Mouse (Mus musculus): ENCODE data around the gene Xylb. TPM values are rescaled to one million over a fixed set of nuclear protein-coding genes. Genes with fewer than 3 reads are reported as not detected.
A peak's percentile ranks its signal among the peaks of the same experiment; 100 is the strongest.

The Xylb gene
- 2.2 and 2.4 TPM in 2 replicates for polyA plus RNA-seq (2014; fragmentation: Nextera tagmentation; extraction: Ambion mirVana)

GRCm38 (mm10) chr9:119357331-119358057 is at the start of gene Xylb:
TSS of gene Xylb (plus strand) at chr9:119357381.
- no peaks in the 10 kb centered on the region for H3K36me3 ChIP-seq (ENCODE audit: control insufficient read depth, insufficient read depth, low read length)
- H3K4me3 ChIP-seq (ENCODE audit: low read depth, low read length) = peak within 1 kb of the TSS; percentile 59
- H3K9me3 ChIP-seq (replicated peaks; ENCODE audit: control insufficient read depth, low read length) = no peaks in the 10 kb centered on the region
- H3K27ac ChIP-seq (ENCODE audit: low read depth, low read length) = no peak within 1 kb of the TSS
- H3K27me3 ChIP-seq (ENCODE audit: control insufficient read depth, insufficient read depth, low read length) = peaks cover 2% of the 10 kb centered on the region; the same call in 1 of the 2 replicates
- H3K4me2 ChIP-seq = peak within 1 kb of the TSS; percentile 97
- no peaks in the 10 kb centered on the region for H3K4me1 ChIP-seq (ENCODE audit: control insufficient read depth, insufficient read depth, low read length)
- peak; percentile 84 for ATAC-seq (replicated peaks; ENCODE audit: insufficient number of reproducible peaks, low FRiP score, low TSS enrichment)
- WGBS (ENCODE audit: insufficient replicate concordance) = 3% methylated on average over 65 of the region's 65 CpGs
- H3K9ac ChIP-seq (ENCODE audit: low read depth, low read length) = peak within 1 kb of the TSS; percentile 66

GRCm38 (mm10) chr9:119309067-119309466 is 48.1 kb upstream of the Xylb start:
- H3K36me3 ChIP-seq (ENCODE audit: control insufficient read depth, insufficient read depth, low read length) = no peaks in the 10 kb centered on the region
- no peak overlapping the region for H3K4me2 ChIP-seq
- no peaks in the 10 kb centered on the region for H3K27me3 ChIP-seq (ENCODE audit: control insufficient read depth, insufficient read depth, low read length)
- no peaks in the 10 kb centered on the region for H3K9me3 ChIP-seq (replicated peaks; ENCODE audit: control insufficient read depth, low read length)
- H3K4me3 ChIP-seq (ENCODE audit: low read depth, low read length) = no peak overlapping the region
- H3K4me1 ChIP-seq (ENCODE audit: control insufficient read depth, insufficient read depth, low read length) = peaks cover 9% of the 10 kb centered on the region; the same call in 1 of the 2 replicates
- H3K9ac ChIP-seq (ENCODE audit: low read depth, low read length) = no peak overlapping the region
- no peak overlapping the region for H3K27ac ChIP-seq (ENCODE audit: low read depth, low read length)
- ATAC-seq (replicated peaks; ENCODE audit: insufficient number of reproducible peaks, low FRiP score, low TSS enrichment) = no peak
- 92% methylated on average over 1 of the region's 1 CpGs for WGBS (ENCODE audit: insufficient replicate concordance)

GRCm38 (mm10) chr9:119313096-119313495 is 44.1 kb upstream of the Xylb start:
- no peak for ATAC-seq (replicated peaks; ENCODE audit: insufficient number of reproducible peaks, low FRiP score, low TSS enrichment)
- Histone ChIP-seq H3K27ac (ENCODE audit: low read depth, low read length) (no peak overlapping the region), H3K4me3 (ENCODE audit: low read depth, low read length) (no peak overlapping the region), H3K4me1 (ENCODE audit: control insufficient read depth, insufficient read depth, low read length) (peaks cover 9% of the 10 kb centered on the region; the same call in 1 of the 2 replicates), H3K4me2 (no peak overlapping the region), H3K9ac (ENCODE audit: low read depth, low read length) (no peak overlapping the region), H3K9me3 (replicated peaks; ENCODE audit: control insufficient read depth, low read length) (no peaks in the 10 kb centered on the region), H3K27me3 (ENCODE audit: control insufficient read depth, insufficient read depth, low read length) (no peaks in the 10 kb centered on the region), H3K36me3 (ENCODE audit: control insufficient read depth, insufficient read depth, low read length) (no peaks in the 10 kb centered on the region)
- WGBS (ENCODE audit: insufficient replicate concordance) = 84% methylated on average over 10 of the region's 10 CpGs

GRCm38 (mm10) chr9:119318891-119319290 is 38.3 kb upstream of the Xylb start:
- H3K4me1 ChIP-seq (ENCODE audit: control insufficient read depth, insufficient read depth, low read length) = peaks cover 10% of the 10 kb centered on the region; the same call in 1 of the 2 replicates
- no peaks in the 10 kb centered on the region for H3K9me3 ChIP-seq (replicated peaks; ENCODE audit: control insufficient read depth, low read length)
- H3K4me2 ChIP-seq = no peak overlapping the region
- no peak for ATAC-seq (replicated peaks; ENCODE audit: insufficient number of reproducible peaks, low FRiP score, low TSS enrichment)
- no peak overlapping the region for H3K9ac ChIP-seq (ENCODE audit: low read depth, low read length)
- WGBS (ENCODE audit: insufficient replicate concordance) = 88% methylated on average over 1 of the region's 1 CpGs
- H3K36me3 ChIP-seq (ENCODE audit: control insufficient read depth, insufficient read depth, low read length) = no peaks in the 10 kb centered on the region
- no peak overlapping the region for H3K4me3 ChIP-seq (ENCODE audit: low read depth, low read length)
- H3K27me3 ChIP-seq (ENCODE audit: control insufficient read depth, insufficient read depth, low read length) = no peaks in the 10 kb centered on the region
- no peak overlapping the region for H3K27ac ChIP-seq (ENCODE audit: low read depth, low read length)

- H3K9me3 ChIP-seq (replicated peaks; ENCODE audit: control insufficient read depth, low read length) = no peaks in the 10 kb centered on the region
- no peak overlapping the region for H3K27ac ChIP-seq (ENCODE audit: low read depth, low read length)
- H3K36me3 ChIP-seq (ENCODE audit: control insufficient read depth, insufficient read depth, low read length) = no peaks in the 10 kb centered on the region
- peak overlapping the region; percentile 92 for H3K4me2 ChIP-seq
- no peaks in the 10 kb centered on the region for H3K27me3 ChIP-seq (ENCODE audit: control insufficient read depth, insufficient read depth, low read length)
- 71% methylated on average over 7 of the region's 7 CpGs for WGBS (ENCODE audit: insufficient replicate concordance)
- no peak overlapping the region for H3K9ac ChIP-seq (ENCODE audit: low read depth, low read length)
- peaks cover 10% of the 10 kb centered on the region; the same call in 1 of the 2 replicates for H3K4me1 ChIP-seq (ENCODE audit: control insufficient read depth, insufficient read depth, low read length)
- no peak overlapping the region for H3K4me3 ChIP-seq (ENCODE audit: low read depth, low read length)
- ATAC-seq (replicated peaks; ENCODE audit: insufficient number of reproducible peaks, low FRiP score, low TSS enrichment) = no peak
Observed at GRCm38 (mm10) chr9:119320446-119320845, 36.7 kb upstream of the Xylb start.

GRCm38 (mm10) chr9:119320946-119321345 is 36.2 kb upstream of the Xylb start:
- 9% methylated on average over 7 of the region's 7 CpGs for WGBS (ENCODE audit: insufficient replicate concordance)
- no peak for ATAC-seq (replicated peaks; ENCODE audit: insufficient number of reproducible peaks, low FRiP score, low TSS enrichment)
- Histone ChIP-seq H3K4me2 (peak overlapping the region; percentile 92), H3K27ac (ENCODE audit: low read depth, low read length) (no peak overlapping the region), H3K4me1 (ENCODE audit: control insufficient read depth, insufficient read depth, low read length) (peaks cover 10% of the 10 kb centered on the region; the same call in 1 of the 2 replicates), H3K27me3 (ENCODE audit: control insufficient read depth, insufficient read depth, low read length) (no peaks in the 10 kb centered on the region), H3K9ac (ENCODE audit: low read depth, low read length) (peak overlapping the region; percentile 87), H3K36me3 (ENCODE audit: control insufficient read depth, insufficient read depth, low read length) (no peaks in the 10 kb centered on the region), H3K4me3 (ENCODE audit: low read depth, low read length) (peak overlapping the region; percentile 94), H3K9me3 (replicated peaks; ENCODE audit: control insufficient read depth, low read length) (no peaks in the 10 kb centered on the region)

GRCm38 (mm10) chr9:119321392-119322229 is 35.6 kb upstream of the Xylb start:
- H3K4me1 ChIP-seq (ENCODE audit: control insufficient read depth, insufficient read depth, low read length) = peaks cover 10% of the 10 kb centered on the region; the same call in 1 of the 2 replicates
- no peaks in the 10 kb centered on the region for H3K36me3 ChIP-seq (ENCODE audit: control insufficient read depth, insufficient read depth, low read length)
- WGBS (ENCODE audit: insufficient replicate concordance) = under 1% methylated on average over 59 of the region's 59 CpGs
- peak overlapping the region; percentile 94 for H3K27ac ChIP-seq (ENCODE audit: low read depth, low read length)
- H3K4me2 ChIP-seq = peak overlapping the region; percentile 92
- peak overlapping the region; percentile 94 for H3K4me3 ChIP-seq (ENCODE audit: low read depth, low read length)
- no peaks in the 10 kb centered on the region for H3K9me3 ChIP-seq (replicated peaks; ENCODE audit: control insufficient read depth, low read length)
- peak; percentile 25 for ATAC-seq (replicated peaks; ENCODE audit: insufficient number of reproducible peaks, low FRiP score, low TSS enrichment)
- no peaks in the 10 kb centered on the region for H3K27me3 ChIP-seq (ENCODE audit: control insufficient read depth, insufficient read depth, low read length)
- peak overlapping the region; percentile 87 for H3K9ac ChIP-seq (ENCODE audit: low read depth, low read length)

GRCm38 (mm10) chr9:119322289-119323259 is 34.6 kb upstream of the Xylb start, which contains the start of gene Oxsr1:
TSS of gene Oxsr1 (minus strand) at chr9:119322427.
- no peaks in the 10 kb centered on the region for H3K9me3 ChIP-seq (replicated peaks; ENCODE audit: control insufficient read depth, low read length)
- peak within 1 kb of the TSS; percentile 94 for H3K4me3 ChIP-seq (ENCODE audit: low read depth, low read length)
- under 1% methylated on average over 75 of the region's 76 CpGs for WGBS (ENCODE audit: insufficient replicate concordance)
- ATAC-seq (replicated peaks; ENCODE audit: insufficient number of reproducible peaks, low FRiP score, low TSS enrichment) = peak; percentile 97
- H3K27ac ChIP-seq (ENCODE audit: low read depth, low read length) = peak within 1 kb of the TSS; percentile 94
- no peaks in the 10 kb centered on the region for H3K36me3 ChIP-seq (ENCODE audit: control insufficient read depth, insufficient read depth, low read length)
- H3K4me1 ChIP-seq (ENCODE audit: control insufficient read depth, insufficient read depth, low read length) = peaks cover 10% of the 10 kb centered on the region; the same call in 1 of the 2 replicates
- peak within 1 kb of the TSS; percentile 87 for H3K9ac ChIP-seq (ENCODE audit: low read depth, low read length)
- H3K27me3 ChIP-seq (ENCODE audit: control insufficient read depth, insufficient read depth, low read length) = no peaks in the 10 kb centered on the region
- peak within 1 kb of the TSS; percentile 92 for H3K4me2 ChIP-seq
